Mouse (Mus musculus) activated CD4-positive, CD25-positive, alpha-beta regulatory T cell, adult 4 months (primary cell): ENCODE data around the gene Gm10577. TPM values are rescaled to one million over a fixed set of nuclear protein-coding genes. Genes with fewer than 3 reads are reported as not detected.

Experiments
- ATAC-seq: one replicate; pipeline ENCODE4 v1.8.0; 2017
- polyA plus RNA-seq, 2 experiments: library from polyadenylated mRNA; unstranded; fragments of 100-300 nt; shearing (Covaris generic); gene quantifications; one replicate each; pipeline ENCODE4 v1.2.1; 2017

Gm10577 gene
- polyA plus RNA-seq, 2 experiments from 2014 or later, result not detected

DNA sequence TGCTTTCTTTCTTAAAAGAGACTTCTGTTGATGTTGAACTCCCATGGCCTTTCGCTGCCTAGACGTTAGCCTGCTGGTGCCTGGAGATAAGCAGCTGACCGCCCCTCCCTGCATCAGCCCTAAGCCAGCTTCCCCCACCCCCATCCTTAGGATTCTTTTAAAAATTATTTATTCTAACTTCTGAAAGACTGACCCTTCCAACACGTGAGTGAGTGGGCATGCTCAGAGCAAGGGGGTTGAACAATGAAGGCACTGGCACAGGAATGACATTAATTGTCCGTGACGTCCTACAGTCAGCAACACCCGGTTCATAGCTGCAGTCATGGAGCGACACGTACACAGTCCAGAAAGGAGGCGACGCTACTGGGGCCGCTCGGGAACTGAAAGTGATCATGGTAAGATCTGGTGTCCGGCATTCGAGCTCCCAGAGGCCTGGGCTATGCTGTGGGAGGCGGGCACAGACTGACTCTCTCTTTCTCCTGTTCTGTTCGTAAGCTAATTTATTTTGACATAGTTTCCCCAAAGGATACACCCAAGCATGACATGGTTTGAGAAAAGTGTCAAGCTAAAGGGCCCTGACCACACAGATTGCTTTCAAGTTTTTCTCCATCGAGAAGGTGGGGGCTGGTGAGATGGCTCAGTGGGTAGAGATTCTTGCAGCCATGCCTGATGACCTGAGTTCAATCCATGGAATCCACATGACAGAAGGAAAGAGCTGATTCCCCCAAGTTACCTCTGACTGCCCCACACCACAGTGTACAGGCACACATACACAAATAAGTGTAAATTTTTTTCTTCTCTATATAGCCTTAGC lies 25.8 kb downstream of the Gm10577 start:
- ATAC-seq, result no peak

DNA sequence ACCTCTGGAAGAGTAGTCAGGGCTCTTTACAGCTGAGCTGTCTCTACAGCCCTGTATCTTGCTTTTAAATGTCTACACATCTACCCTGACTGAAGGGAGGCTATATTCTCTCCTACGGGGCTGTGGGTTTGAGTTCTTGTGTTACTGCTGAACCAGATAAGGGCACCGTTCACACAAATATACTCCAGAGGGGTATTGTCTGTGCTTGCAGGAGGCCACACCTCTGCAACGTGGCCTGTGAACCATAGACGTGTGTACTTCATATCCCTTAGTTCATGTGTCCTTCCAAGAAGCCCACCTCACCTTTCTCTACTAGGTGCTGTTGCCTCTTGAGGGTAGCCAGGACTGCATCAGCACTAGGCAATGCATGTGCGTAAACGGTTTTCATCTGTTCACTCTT lies 28.4 kb downstream of the Gm10577 start:
- ATAC-seq, result no peak

DNA sequence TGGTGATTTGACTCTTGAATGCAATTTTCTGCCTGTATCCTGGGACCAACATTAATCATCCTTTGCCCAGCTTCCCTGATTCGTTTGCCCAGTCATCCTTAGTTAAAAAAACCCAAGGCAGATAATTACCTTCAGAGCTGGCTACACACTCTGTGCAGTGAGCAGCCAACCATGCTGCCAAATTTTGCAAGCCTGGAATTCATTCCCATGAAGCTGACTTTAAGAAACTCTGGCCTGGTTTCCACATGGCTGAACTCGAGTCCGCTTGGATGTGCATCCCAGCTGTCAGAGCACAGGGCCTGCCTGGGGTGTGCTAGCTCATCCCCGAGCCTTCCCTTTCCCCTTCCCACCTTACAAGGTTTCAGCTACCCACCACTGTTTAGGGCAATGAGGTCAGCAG lies 29.5 kb downstream of the Gm10577 start:
- no peak for ATAC-seq

DNA sequence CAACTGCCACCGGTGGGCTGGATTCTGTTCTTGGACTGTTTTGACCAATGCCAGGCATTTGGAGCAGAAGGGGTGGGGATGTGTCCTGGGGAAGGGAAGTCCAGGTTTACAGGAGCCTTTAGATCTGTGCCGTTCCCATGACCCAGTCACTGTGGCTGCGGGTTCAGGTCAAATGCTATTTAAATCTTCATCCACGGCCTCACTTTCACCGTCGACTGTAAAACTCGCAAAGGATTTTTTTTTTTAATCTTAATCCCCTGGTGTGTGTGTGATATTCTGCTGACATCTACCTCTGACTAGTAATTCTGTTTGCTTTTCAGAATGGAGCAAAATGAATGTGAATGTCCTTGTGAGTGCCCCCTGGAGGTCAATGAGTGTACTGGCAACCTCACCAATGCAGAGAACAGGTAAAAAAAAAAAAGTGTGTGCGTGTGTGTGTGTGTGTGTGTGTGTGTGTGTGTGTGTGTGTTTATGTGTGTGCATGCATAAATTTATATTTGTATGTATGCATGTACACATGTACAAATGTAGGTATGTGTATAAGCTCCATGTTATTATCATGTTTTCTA lies 32.2 kb downstream of the Gm10577 start:
- ATAC-seq, result no peak

DNA sequence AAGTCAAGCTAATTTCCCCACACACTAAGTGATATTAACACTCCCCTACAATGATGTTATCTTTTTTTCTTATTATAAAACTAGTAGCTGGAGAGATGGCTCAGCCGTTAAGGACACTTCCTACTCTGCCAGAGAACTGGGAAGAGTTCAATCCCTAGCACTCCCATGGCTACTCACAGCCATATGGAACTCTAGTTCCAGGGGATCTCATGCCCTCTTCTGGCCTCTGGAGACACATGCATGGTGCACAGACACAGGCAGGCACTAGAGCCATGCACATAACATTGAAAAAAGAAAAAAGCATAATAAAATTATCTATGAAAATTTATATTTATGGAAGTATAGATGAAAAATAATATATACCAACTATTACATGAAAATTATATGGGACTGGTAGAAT lies 33.3 kb downstream of the Gm10577 start:
- ATAC-seq, result no peak

DNA sequence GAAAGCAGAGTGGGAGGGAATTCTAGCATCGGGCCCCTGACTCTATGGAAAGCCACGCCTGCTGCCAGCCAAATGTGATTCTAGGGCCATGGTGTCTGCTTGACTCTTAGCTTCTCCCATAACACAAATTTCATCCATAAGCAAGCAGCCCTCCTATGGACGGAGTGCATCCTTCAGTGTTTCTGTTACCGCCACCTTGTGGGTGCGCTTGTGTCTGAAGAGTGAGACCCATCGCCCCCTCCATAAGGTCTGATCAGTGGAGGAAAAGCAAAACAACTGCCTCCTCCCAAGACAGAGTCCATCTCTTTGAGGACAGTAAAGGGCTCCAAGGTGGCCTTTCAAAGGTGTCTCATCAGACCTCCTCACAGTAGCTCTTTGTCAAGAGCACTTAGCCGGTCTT lies 43.0 kb downstream of the Gm10577 start:
- ATAC-seq, result no peak

DNA sequence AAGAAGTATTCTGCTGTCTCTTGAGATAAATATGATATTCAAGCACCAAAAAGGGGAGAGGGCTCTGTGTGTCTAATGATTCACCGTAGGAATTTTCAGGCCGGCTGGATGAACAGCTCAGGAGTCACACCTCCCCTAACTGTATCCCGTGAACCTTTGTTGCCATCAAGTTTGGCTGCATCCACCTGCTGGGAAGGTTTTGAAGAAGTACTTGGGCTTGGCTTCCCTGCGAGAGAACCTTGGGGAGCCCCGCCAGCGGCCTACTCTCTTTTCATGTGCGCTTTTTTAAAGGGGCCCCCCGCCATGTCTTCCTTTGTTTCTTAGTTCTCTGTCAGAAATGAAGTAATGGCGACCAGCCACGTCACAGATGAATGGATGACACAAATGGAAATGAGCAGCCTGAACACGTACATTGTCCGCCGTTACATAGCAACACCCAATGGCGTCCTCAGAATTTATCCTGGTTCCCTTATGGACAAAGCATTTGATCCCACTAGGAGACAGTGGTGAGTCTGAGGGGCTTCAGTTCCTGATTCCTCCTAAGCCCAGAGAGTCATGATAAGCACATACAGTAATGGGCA lies 46.0 kb downstream of the Gm10577 start:
- ATAC-seq, result no peak

DNA sequence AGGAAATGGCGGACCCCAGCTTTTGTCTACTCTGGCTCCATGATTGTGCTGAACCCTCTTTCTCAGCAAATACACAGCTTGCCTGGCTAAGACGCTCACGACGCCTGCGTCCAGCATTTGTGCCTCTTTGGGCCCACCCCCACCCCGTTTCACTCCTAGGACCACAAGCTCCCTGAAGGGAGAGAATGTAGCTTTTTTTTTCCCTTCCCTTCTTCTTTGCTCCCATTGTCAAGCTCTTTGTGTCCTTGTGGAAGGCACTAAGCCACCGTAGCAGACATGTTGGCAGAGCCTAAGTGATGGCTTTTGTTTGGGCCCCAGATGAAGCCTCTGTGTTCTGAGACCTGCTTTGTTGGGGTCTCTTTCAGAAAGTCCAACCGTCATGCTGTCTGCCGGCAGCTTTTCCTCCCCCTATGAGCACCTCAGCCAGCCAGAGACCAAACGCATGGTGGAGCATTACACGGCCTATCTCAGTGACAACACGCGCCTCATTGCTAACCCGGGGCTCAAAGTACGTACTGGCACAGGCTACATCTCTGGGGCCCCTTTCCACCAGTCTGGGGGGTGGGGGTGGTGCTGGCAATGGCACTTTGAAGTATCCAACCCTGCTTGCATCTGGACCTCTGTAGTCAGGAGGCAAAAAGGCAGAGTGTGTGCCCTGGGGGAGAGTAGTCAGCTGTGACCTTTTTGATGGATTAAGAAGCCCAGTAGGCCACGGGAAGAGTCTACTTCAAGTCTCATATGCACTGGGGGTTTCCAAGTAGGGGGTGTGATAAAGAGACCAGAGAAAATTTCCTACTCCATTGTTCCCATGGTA lies 46.6 kb downstream of the Gm10577 start:
- ATAC-seq, result no peak

Other genes starting within 250 kb of the Gm10577 start
- gene Cachd1, start 244.0 kb downstream of the Gm10577 start, polyA plus RNA-seq, result not detected
- gene Raver2, start 48.3 kb upstream of the Gm10577 start, polyA plus RNA-seq, result 1 to 10 TPM; 1.6 to 2.1 TPM
- 100 to 1,000 TPM; 332 to 339 TPM for gene Jak1, start 244.6 kb upstream of the Gm10577 start, polyA plus RNA-seq